Mouse (Mus musculus) ES-Bruce4 (cell line): ENCODE data around the gene Folh1. TPM values are rescaled to one million over a fixed set of nuclear protein-coding genes. Genes with fewer than 3 reads are reported as not detected.
A peak's percentile ranks its signal among the peaks of the same experiment; 100 is the strongest.
"Not testable (repeated sequence)": the region's sequence is repeated elsewhere in the genome, so short reads cannot be mapped to it uniquely, and the experiment has no call there.

Source experiments
- H3K27ac ChIP-seq: 2 replicates; pipeline ENCODE4 v1.5.1; 2012; ENCODE audit warnings: low read length, inconsistent platforms; ENCODE audit not compliant: insufficient read depth
- H3K27me3 ChIP-seq: 2 replicates; pipeline ENCODE4 v1.6.1; 2012; ENCODE audit warnings: mild to moderate bottlenecking, low read length, inconsistent platforms; ENCODE audit not compliant: control insufficient read depth, poor library complexity, insufficient read depth, severe bottlenecking
- H3K36me3 ChIP-seq: 2 replicates; pipeline ENCODE4 v1.6.1; 2012; ENCODE audit warnings: inconsistent platforms, mild to moderate bottlenecking, low read length, moderate library complexity; ENCODE audit not compliant: control insufficient read depth, poor library complexity, insufficient read depth, severe bottlenecking
- H3K4me1 ChIP-seq: one replicate; pipeline ENCODE4 v1.8.1; 2011; ENCODE audit warnings: low read length; ENCODE audit not compliant: control insufficient read depth, insufficient read depth
- H3K4me3 ChIP-seq: 2 replicates; pipeline ENCODE4 v1.5.1; 2011; ENCODE audit warnings: low read depth, mild to moderate bottlenecking, low read length
- H3K9ac ChIP-seq: 2 replicates; pipeline ENCODE4 v1.6.1; 2012; ENCODE audit warnings: low read depth, mild to moderate bottlenecking, inconsistent platforms; ENCODE audit not compliant: poor library complexity, severe bottlenecking
- H3K9me3 ChIP-seq: replicated peaks from 2 replicates; pipeline ENCODE4 v1.6.1; 2012; ENCODE audit warnings: mild to moderate bottlenecking, low read length, inconsistent platforms; ENCODE audit not compliant: control insufficient read depth, poor library complexity, insufficient read depth, severe bottlenecking
- CTCF ChIP-seq: IDR thresholded peaks from one replicate; pipeline ENCODE4 v1.8.1; 2011; ENCODE audit warnings: low read depth, low read length
- EP300 ChIP-seq: IDR thresholded peaks from 2 replicates; pipeline ENCODE4 v1.6.1; 2011; ENCODE audit warnings: low read depth, low read length; ENCODE audit not compliant: insufficient read depth
- POLR2A ChIP-seq: IDR thresholded peaks from one replicate; pipeline ENCODE4 v1.8.1; 2011; ENCODE audit warnings: low read length; ENCODE audit not compliant: insufficient read depth
- polyA plus RNA-seq: library from polyadenylated mRNA; stranded (reverse); fragments of >200 nt; gene quantifications from 2 replicates; pipeline ENCODE4 v1.2.4, GENCODE M21; 2011; ENCODE audit warnings: low read depth; ENCODE audit not compliant: missing spikeins, insufficient read depth, insufficient read length

Folh1 gene
- 0.24 TPM in 1 of 2 replicates, not detected in the other for polyA plus RNA-seq

GRCm38 (mm10) chr7:86775617-86776325 is at the start of gene Folh1:
TSS of gene Folh1 (minus strand) at chr7:86775943.
- no peaks in the 10 kb centered on the region for H3K27me3 ChIP-seq
- H3K4me1 ChIP-seq, result no peaks in the 10 kb centered on the region
- no peak within 1 kb of the TSS for H3K27ac ChIP-seq
- H3K9me3 ChIP-seq, result no peaks in the 10 kb centered on the region
- no peak for TF ChIP-seq POLR2A
- TF ChIP-seq EP300, result no peak
- TF ChIP-seq CTCF, result no peak
- no peaks in the 10 kb centered on the region for H3K36me3 ChIP-seq
- peak within 1 kb of the TSS; percentile 62 for H3K4me3 ChIP-seq
- no peak within 1 kb of the TSS for H3K9ac ChIP-seq

- H3K27ac ChIP-seq, result no peak overlapping the region
- TF ChIP-seq POLR2A (no peak), CTCF (no peak), EP300 (no peak)
- no peaks in the 10 kb centered on the region for H3K4me1 ChIP-seq
- H3K9me3 ChIP-seq, result no peaks in the 10 kb centered on the region
- no peak overlapping the region for H3K4me3 ChIP-seq
- H3K36me3 ChIP-seq, result no peaks in the 10 kb centered on the region
- H3K27me3 ChIP-seq, result no peaks in the 10 kb centered on the region
- H3K9ac ChIP-seq, result no peak overlapping the region
These were observed 40.7 kb upstream of the Folh1 start for GRCm38 (mm10) chr7:86816466-86816865.

GRCm38 (mm10) chr7:86815716-86816115 is 40.0 kb upstream of the Folh1 start:
- H3K9me3 ChIP-seq, H3K36me3 ChIP-seq, H3K4me3 ChIP-seq, H3K4me1 ChIP-seq, H3K9ac ChIP-seq, H3K27me3 ChIP-seq: not testable (repeated sequence)
- H3K27ac ChIP-seq, result 0 out of 2 replicates have a peak overlapping the region, but pooled peaks have one; percentile 24

GRCm38 (mm10) chr7:86815241-86815640 is 39.5 kb upstream of the Folh1 start:
- H3K9ac ChIP-seq, H3K4me1 ChIP-seq, H3K4me3 ChIP-seq, H3K36me3 ChIP-seq, H3K9me3 ChIP-seq, H3K27ac ChIP-seq, H3K27me3 ChIP-seq: not testable (repeated sequence)

GRCm38 (mm10) chr7:86794727-86795126 is 19.0 kb upstream of the Folh1 start, which contains the start of gene Vmn2r77:
TSS of gene Vmn2r77 (plus strand) at chr7:86795027.
- Histone ChIP-seq H3K27me3 (no peaks in the 10 kb centered on the region), H3K4me1 (no peaks in the 10 kb centered on the region), H3K27ac (no peak within 1 kb of the TSS), H3K9ac (no peak within 1 kb of the TSS), H3K36me3 (no peaks in the 10 kb centered on the region), H3K9me3 (no peaks in the 10 kb centered on the region), H3K4me3 (no peak within 1 kb of the TSS)
- no peak for TF ChIP-seq POLR2A
- no peak for TF ChIP-seq CTCF
- TF ChIP-seq EP300, result no peak

- Histone ChIP-seq H3K4me1 (no peaks in the 10 kb centered on the region), H3K9ac (no peak overlapping the region)
- TF ChIP-seq POLR2A, result no peak
- no peak for TF ChIP-seq EP300
- TF ChIP-seq CTCF, result no peak
These were observed 4.1 kb downstream of the Folh1 start for GRCm38 (mm10) chr7:86771621-86772020.

More at GRCm38 (mm10) chr7:86771621-86772020, 4.1 kb downstream of the Folh1 start:
- Histone ChIP-seq H3K4me3 (no peak overlapping the region), H3K9me3 (no peaks in the 10 kb centered on the region), H3K36me3 (no peaks in the 10 kb centered on the region), H3K27ac (no peak overlapping the region), H3K27me3 (no peaks in the 10 kb centered on the region)
